In genomic region chr9:107612945-107613569, GRCm38 (mm10) we compare ENCODE assay signal across 8 mouse cellular contexts. TPM values are rescaled to one million over a fixed set of nuclear protein-coding genes. Genes with fewer than 3 reads are reported as not detected.
DNase-seq lines count a peak whose midpoint lies in the region; ATAC-seq lines count a peak whose summit lies in the region.

No protein-coding gene starts in this region.

- H3K27me3 ChIP-seq in kidney, embryonic 15.5 days = no peaks in the 10 kb centered on the region
- no peaks in the 10 kb centered on the region for H3K27me3 ChIP-seq in hindbrain, embryonic 14.5 days (ENCODE audit: control insufficient read depth, insufficient read depth, low read length)
- H3K27me3 ChIP-seq in midbrain, embryonic 12.5 days = no peaks in the 10 kb centered on the region

- peaks cover 42% of the 10 kb centered on the region for H3K36me3 ChIP-seq in kidney, embryonic 15.5 days
- H3K36me3 ChIP-seq in hindbrain, embryonic 14.5 days (replicated peaks; ENCODE audit: control insufficient read depth, insufficient read depth) = peaks cover 44% of the 10 kb centered on the region
- peaks cover 43% of the 10 kb centered on the region for H3K36me3 ChIP-seq in midbrain, embryonic 12.5 days

- H3K4me3 ChIP-seq in kidney, embryonic 15.5 days (replicated peaks) = peak overlapping the region; percentile 44
- peak overlapping the region; percentile 30 for H3K4me3 ChIP-seq in brown adipose tissue, adult 24 weeks (ENCODE audit: insufficient read depth, low read depth, low read length)
- H3K4me3 ChIP-seq in hindbrain, embryonic 14.5 days (replicated peaks; ENCODE audit: low read length) = peak overlapping the region; percentile 34
- peak overlapping the region; percentile 34; the same call in 1 of the 2 replicates for H3K4me3 ChIP-seq in midbrain, embryonic 12.5 days

- no peaks in the 10 kb centered on the region for H3K9me3 ChIP-seq in kidney, embryonic 15.5 days (replicated peaks)
- no peaks in the 10 kb centered on the region for H3K9me3 ChIP-seq in hindbrain, embryonic 14.5 days (ENCODE audit: control insufficient read depth, low read length)
- H3K9me3 ChIP-seq in midbrain, embryonic 12.5 days = no peaks in the 10 kb centered on the region

- 9% methylated on average over 12 of the region's 12 CpGs for WGBS in kidney, embryonic 15.5 days
- 12% methylated on average over 12 of the region's 12 CpGs for WGBS in hindbrain, embryonic 14.5 days
- WGBS in midbrain, embryonic 12.5 days = 12% methylated on average over 12 of the region's 12 CpGs

- peak overlapping the region; percentile 84 for H3K4me2 ChIP-seq in kidney, embryonic 15.5 days
- H3K4me2 ChIP-seq in hindbrain, embryonic 14.5 days (replicated peaks) = peak overlapping the region; percentile 75
- H3K4me2 ChIP-seq in midbrain, embryonic 12.5 days (replicated peaks) = peak overlapping the region; percentile 63

- H3K27ac ChIP-seq in kidney, embryonic 15.5 days = peak overlapping the region; percentile 91
- peak overlapping the region; percentile 64 for H3K27ac ChIP-seq in brown adipose tissue, adult 24 weeks (replicated peaks; ENCODE audit: low read depth, low read length)
- H3K27ac ChIP-seq in hindbrain, embryonic 14.5 days = peak overlapping the region; percentile 100
- peak overlapping the region; percentile 98 for H3K27ac ChIP-seq in midbrain, embryonic 12.5 days (replicated peaks)

- peaks cover 48% of the 10 kb centered on the region for H3K4me1 ChIP-seq in kidney, embryonic 15.5 days
- peaks cover 16% of the 10 kb centered on the region for H3K4me1 ChIP-seq in brown adipose tissue, adult 24 weeks (ENCODE audit: control insufficient read depth, insufficient read depth, insufficient read length, low read length)
- peaks cover 12% of the 10 kb centered on the region for H3K4me1 ChIP-seq in hindbrain, embryonic 14.5 days (replicated peaks; ENCODE audit: control insufficient read depth, insufficient read depth, low read length)
- H3K4me1 ChIP-seq in midbrain, embryonic 12.5 days = peaks cover 49% of the 10 kb centered on the region

- H3K9ac ChIP-seq in kidney, embryonic 15.5 days = peak overlapping the region; percentile 30
- H3K9ac ChIP-seq in hindbrain, embryonic 14.5 days = peak overlapping the region; percentile 86
- 0 out of 2 replicates have a peak overlapping the region, but pooled peaks have one; percentile 72 for H3K9ac ChIP-seq in midbrain, embryonic 12.5 days (replicated peaks)

- DNase-seq in kidney, postnatal 4 days = no peak
- no peak for DNase-seq in hindbrain, embryonic 14.5 days (ENCODE audit: low spot score)
- no peak for DNase-seq in right cerebral cortex, adult 2 months (ENCODE audit: low spot score in 2 of 2)
- no peak for DNase-seq in retina, postnatal 1 day
- no peak for DNase-seq in adrenal gland, adult 2 months

- ATAC-seq in kidney, embryonic 15.5 days (replicated peaks; ENCODE audit: low FRiP score) = peak; percentile 5
- ATAC-seq in hindbrain, embryonic 14.5 days (ENCODE audit: low FRiP score) = no peak
- peak; percentile 10; the same call in 1 of the 2 replicates for ATAC-seq in midbrain, embryonic 12.5 days (ENCODE audit: low FRiP score, low read depth)

RNA-seq across cellular contexts. Expression of gene Sema3b, which starts 4.0 kb away (rescaled TPM):
- polyA plus RNA-seq in kidney, embryonic 15.5 days (2015; fragmentation: Nextera tagmentation; extraction: Ambion mirVana) = 21.1 and 22.5 TPM in 2 replicates
- polyA plus RNA-seq in brown adipose tissue, adult 24 weeks (2012; ENCODE audit: insufficient read depth, insufficient read length, missing spikeins) = 3.3 and 3.8 TPM in 2 replicates
- 4.2 and 4.5 TPM in 2 replicates for polyA plus RNA-seq in hindbrain, embryonic 14.5 days (2014; fragmentation: Nextera tagmentation; extraction: Ambion mirVana)
- 3.2 TPM in 2 replicates for polyA plus RNA-seq in midbrain, embryonic 12.5 days (2016; fragmentation: Nextera tagmentation; extraction: Ambion mirVana)
- 1 to 10 TPM; 3.7 to 4.1 TPM for total RNA-seq in adrenal gland, adult 2 months (2021)
- polyA plus RNA-seq in adrenal gland, adult 2 months (2012; rRNA removed) = 8.3 and 10.4 TPM in 2 replicates

RNA-seq across cellular contexts. Expression of gene Gnai2, which starts 22.1 kb away (rescaled TPM):
- 403 and 424 TPM in 2 replicates for polyA plus RNA-seq in kidney, embryonic 15.5 days (2015; fragmentation: Nextera tagmentation; extraction: Ambion mirVana)
- polyA plus RNA-seq in brown adipose tissue, adult 24 weeks (2012; ENCODE audit: insufficient read depth, insufficient read length, missing spikeins) = 87.2 and 112 TPM in 2 replicates
- 282 and 291 TPM in 2 replicates for polyA plus RNA-seq in hindbrain, embryonic 14.5 days (2014; fragmentation: Nextera tagmentation; extraction: Ambion mirVana)
- polyA plus RNA-seq in midbrain, embryonic 12.5 days (2016; fragmentation: Nextera tagmentation; extraction: Ambion mirVana) = 635 and 641 TPM in 2 replicates
- 100 to 1,000 TPM; 198 to 278 TPM for total RNA-seq in adrenal gland, adult 2 months (2021)
- polyA plus RNA-seq in adrenal gland, adult 2 months (2012; rRNA removed) = 330 and 345 TPM in 2 replicates

RNA-seq across cellular contexts. Expression of gene Ifrd2, which starts 25.6 kb away (rescaled TPM):
- 47.8 and 55.8 TPM in 2 replicates for polyA plus RNA-seq in kidney, embryonic 15.5 days (2015; fragmentation: Nextera tagmentation; extraction: Ambion mirVana)
- 21.6 and 23.7 TPM in 2 replicates for polyA plus RNA-seq in brown adipose tissue, adult 24 weeks (2012; ENCODE audit: insufficient read depth, insufficient read length, missing spikeins)
- polyA plus RNA-seq in hindbrain, embryonic 14.5 days (2014; fragmentation: Nextera tagmentation; extraction: Ambion mirVana) = 11.2 and 16.5 TPM in 2 replicates
- 20.1 and 21.1 TPM in 2 replicates for polyA plus RNA-seq in midbrain, embryonic 12.5 days (2016; fragmentation: Nextera tagmentation; extraction: Ambion mirVana)
- total RNA-seq in adrenal gland, adult 2 months (2021) = 10 to 100 TPM; 36.0 to 41.7 TPM
- 67.3 and 80.0 TPM in 2 replicates for polyA plus RNA-seq in adrenal gland, adult 2 months (2012; rRNA removed)

RNA-seq across cellular contexts. Expression of gene Hyal3, which starts 32.4 kb away (rescaled TPM):
- polyA plus RNA-seq in kidney, embryonic 15.5 days (2015; fragmentation: Nextera tagmentation; extraction: Ambion mirVana) = 1.3 TPM in 2 replicates
- polyA plus RNA-seq in brown adipose tissue, adult 24 weeks (2012; ENCODE audit: insufficient read depth, insufficient read length, missing spikeins) = 0.63 TPM in 1 of 2 replicates, not detected in the other
- 0.96 and 1.2 TPM in 2 replicates for polyA plus RNA-seq in hindbrain, embryonic 14.5 days (2014; fragmentation: Nextera tagmentation; extraction: Ambion mirVana)
- polyA plus RNA-seq in midbrain, embryonic 12.5 days (2016; fragmentation: Nextera tagmentation; extraction: Ambion mirVana) = 0.41 and 1.1 TPM in 2 replicates
- total RNA-seq in adrenal gland, adult 2 months (2021) = 1 to 10 TPM; 1.3 to 1.4 TPM
- 1.8 and 2.2 TPM in 2 replicates for polyA plus RNA-seq in adrenal gland, adult 2 months (2012; rRNA removed)

RNA-seq across cellular contexts. Expression of gene Naa80, which starts 34.4 kb away (rescaled TPM):
- polyA plus RNA-seq in kidney, embryonic 15.5 days (2015; fragmentation: Nextera tagmentation; extraction: Ambion mirVana) = 16.0 and 19.3 TPM in 2 replicates
- polyA plus RNA-seq in brown adipose tissue, adult 24 weeks (2012; ENCODE audit: insufficient read depth, insufficient read length, missing spikeins) = 25.9 and 31.3 TPM in 2 replicates
- polyA plus RNA-seq in hindbrain, embryonic 14.5 days (2014; fragmentation: Nextera tagmentation; extraction: Ambion mirVana) = 14.4 and 16.4 TPM in 2 replicates
- 14.5 and 14.7 TPM in 2 replicates for polyA plus RNA-seq in midbrain, embryonic 12.5 days (2016; fragmentation: Nextera tagmentation; extraction: Ambion mirVana)
- 10 to 100 TPM; 15.9 to 19.2 TPM for total RNA-seq in adrenal gland, adult 2 months (2021)
- 111 TPM in 2 replicates for polyA plus RNA-seq in adrenal gland, adult 2 months (2012; rRNA removed)

Comparison
In these comparisons a context has a peak if more than half of its experiments do, and no peak if none do; other contexts are left out.
1. H3K9ac ChIP-seq: peak in every context shown above with its lines; median percentile 86 in hindbrain, embryonic 14.5 days; 72 in midbrain, embryonic 12.5 days; 30 in kidney, embryonic 15.5 days.